Mouse (Mus musculus) heart, embryonic 12.5 days (tissue): ENCODE results near the gene Acsf2. TPM values are rescaled to one million over a fixed set of nuclear protein-coding genes. Genes with fewer than 3 reads are reported as not detected.

ENCODE experiments used
- ATAC-seq: fragments of 200-750 bp; cut with Nextera tagmentation; 2 replicates; pipeline ENCODE4 v1.8.0; 2017; ENCODE audit warnings: moderate TSS enrichment, moderate library complexity; ENCODE audit not compliant: insufficient number of reproducible peaks, low FRiP score
- H3K27ac ChIP-seq: fragments of 300-500 bp; sonication (generic); 2 replicates; pipeline ENCODE4 v1.5.1; 2016; ENCODE audit warnings: mild to moderate bottlenecking, moderate library complexity; ENCODE audit not compliant: poor library complexity, severe bottlenecking
- H3K27me3 ChIP-seq: fragments of 300-500 bp; sonication (generic); replicated peaks from 2 replicates; pipeline ENCODE4 v1.6.1; 2016; ENCODE audit warnings: mild to moderate bottlenecking, moderate library complexity
- H3K36me3 ChIP-seq: fragments of 300-500 bp; sonication (generic); 2 replicates; pipeline ENCODE4 v1.6.1; 2016; ENCODE audit warnings: mild to moderate bottlenecking, moderate library complexity
- H3K4me1 ChIP-seq: fragments of 300-500 bp; sonication (generic); replicated peaks from 2 replicates; pipeline ENCODE4 v1.6.1; 2016; ENCODE audit warnings: mild to moderate bottlenecking
- H3K4me2 ChIP-seq: fragments of 300-500 bp; sonication (generic); 2 replicates; pipeline ENCODE4 v1.6.1; 2016; ENCODE audit warnings: mild to moderate bottlenecking, moderate library complexity
- H3K4me3 ChIP-seq: fragments of 300-500 bp; sonication (generic); 2 replicates; pipeline ENCODE4 v1.5.1; 2016; ENCODE audit warnings: mild to moderate bottlenecking
- H3K9ac ChIP-seq: fragments of 300-500 bp; sonication (generic); 2 replicates; pipeline ENCODE4 v1.6.1; 2016; ENCODE audit warnings: mild to moderate bottlenecking, moderate library complexity
- H3K9me3 ChIP-seq: fragments of 300-500 bp; sonication (generic); replicated peaks from 2 replicates; pipeline ENCODE4 v1.6.1; 2016; ENCODE audit warnings: mild to moderate bottlenecking, moderate library complexity
- WGBS: fragments of 180-500 bp; shearing (Covaris S2); methylation state at CpG from one replicate; pipeline ENCODE4 v1.1.7; 2016; 5-methylcytosine and 5-hydroxymethylcytosine counted together
- polyA plus RNA-seq: library from polyadenylated mRNA; unstranded; fragments of >200 nt; fragmentation: Nextera tagmentation; extraction: Ambion mirVana; gene quantifications from 2 replicates; pipeline ENCODE4 v1.2.1, GENCODE M21; 2016

The Acsf2 gene
- polyA plus RNA-seq, 1 experiment from 2014 or later, result 4.3 TPM

GRCm38 (mm10) chr11:94566534-94566933, 35.1 kb downstream of the Acsf2 start:
- H3K27me3 ChIP-seq, result peaks cover 26% of the 10 kb centered on the region
- 0 out of 2 replicates have a peak, but pooled peaks cover 2% of the 10 kb centered on the region for H3K36me3 ChIP-seq
- no peak overlapping the region for H3K9ac ChIP-seq
- WGBS, result 49% methylated on average over 6 of the region's 6 CpGs
- H3K27ac ChIP-seq, result no peak overlapping the region
- no peak for ATAC-seq
- peaks cover 14% of the 10 kb centered on the region for H3K4me1 ChIP-seq
- H3K4me2 ChIP-seq, result no peak overlapping the region
- no peaks in the 10 kb centered on the region for H3K9me3 ChIP-seq
- no peak overlapping the region for H3K4me3 ChIP-seq

- peaks cover 26% of the 10 kb centered on the region for H3K27me3 ChIP-seq
- peak overlapping the region; percentile 29 for H3K4me3 ChIP-seq
- H3K9ac ChIP-seq, result peak overlapping the region; percentile 51
- no peak for ATAC-seq
- 16% methylated on average over 16 of the region's 16 CpGs for WGBS
- H3K36me3 ChIP-seq, result no peaks in the 10 kb centered on the region
- no peak overlapping the region for H3K27ac ChIP-seq
- peak overlapping the region; percentile 67 for H3K4me2 ChIP-seq
- peaks cover 14% of the 10 kb centered on the region for H3K4me1 ChIP-seq
- H3K9me3 ChIP-seq, result no peaks in the 10 kb centered on the region
Observed at GRCm38 (mm10) chr11:94565151-94565479, 36.6 kb downstream of the Acsf2 start.

DNA sequence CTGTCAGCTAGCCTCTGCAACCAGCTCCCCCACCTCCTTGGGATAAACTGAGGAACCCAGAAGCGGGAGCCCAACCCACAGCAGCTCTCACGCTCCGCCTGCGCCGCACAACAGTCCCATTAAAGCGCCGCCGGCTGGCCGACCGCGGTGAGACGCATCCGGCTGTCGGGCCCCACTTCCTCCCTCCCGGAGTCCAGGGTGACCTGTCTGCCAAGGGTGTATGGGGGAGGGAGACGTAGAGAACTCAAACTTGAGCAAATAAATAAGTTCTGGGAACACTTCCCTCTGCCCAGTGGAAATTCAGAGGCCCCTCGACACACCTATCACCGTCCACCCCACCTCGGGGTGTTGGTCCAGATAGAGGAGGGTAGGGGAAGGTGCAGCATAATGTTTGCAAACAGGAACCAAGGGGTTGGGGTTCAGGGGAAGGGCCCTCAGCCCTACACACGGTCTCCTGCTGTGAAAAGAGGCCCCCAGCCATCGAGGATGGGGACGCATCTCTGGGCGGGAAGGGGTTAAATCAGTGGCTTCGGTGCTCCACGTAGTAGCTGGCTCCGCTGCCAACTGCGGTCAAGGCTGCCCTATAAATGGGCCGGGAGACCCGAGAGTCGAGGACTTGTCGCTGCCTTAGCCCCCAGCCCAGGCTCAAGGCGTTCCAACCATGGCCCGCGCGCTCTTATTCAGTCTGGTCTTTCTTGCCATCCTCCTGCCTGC, 37.1 kb downstream of the Acsf2 start, which contains the start of gene Chad:
Gene Chad, plus strand, starts transcription at position 611 of the 714 bp plus-strand sequence.
- H3K27ac ChIP-seq, result no peak within 1 kb of the TSS
- no peaks in the 10 kb centered on the region for H3K9me3 ChIP-seq
- H3K4me1 ChIP-seq, result peaks cover 14% of the 10 kb centered on the region
- H3K36me3 ChIP-seq, result no peaks in the 10 kb centered on the region
- peak within 1 kb of the TSS; percentile 29 for H3K4me3 ChIP-seq
- H3K27me3 ChIP-seq, result peaks cover 26% of the 10 kb centered on the region
- peak within 1 kb of the TSS; percentile 67 for H3K4me2 ChIP-seq
- peak within 1 kb of the TSS; percentile 51 for H3K9ac ChIP-seq
- ATAC-seq, result peak; percentile 37; the same call in 1 of the 2 replicates
- WGBS, result 3% methylated on average over 35 of the region's 35 CpGs

DNA sequence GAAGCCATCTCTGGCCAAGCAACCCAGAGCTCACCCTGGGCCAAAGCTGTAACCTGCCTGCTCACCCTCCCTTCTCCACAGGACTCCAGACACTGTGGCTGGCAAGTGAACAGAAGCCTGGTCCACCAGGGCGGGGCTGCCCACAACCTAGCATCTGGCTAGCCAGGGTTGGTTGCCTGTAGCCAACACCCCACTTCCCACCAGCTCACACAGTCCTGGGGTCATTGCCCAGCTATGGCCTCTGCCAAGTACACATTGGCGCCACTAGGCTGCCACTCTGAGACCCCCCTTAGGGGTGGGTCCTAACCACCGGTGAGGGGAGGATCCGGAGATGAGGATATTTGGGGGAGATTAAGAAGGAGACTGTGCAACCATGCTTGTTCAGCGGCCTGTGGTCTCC, 37.9 kb downstream of the Acsf2 start:
- Histone ChIP-seq H3K27ac (no peak overlapping the region), H3K4me1 (peaks cover 14% of the 10 kb centered on the region), H3K36me3 (peaks cover 5% of the 10 kb centered on the region), H3K4me3 (peak overlapping the region; percentile 29), H3K27me3 (peaks cover 26% of the 10 kb centered on the region), H3K9me3 (no peaks in the 10 kb centered on the region), H3K9ac (peak overlapping the region; percentile 51; the same call in 1 of the 2 replicates), H3K4me2 (peak overlapping the region; percentile 67)
- 51% methylated on average over 5 of the region's 5 CpGs for WGBS
- ATAC-seq, result no peak

DNA sequence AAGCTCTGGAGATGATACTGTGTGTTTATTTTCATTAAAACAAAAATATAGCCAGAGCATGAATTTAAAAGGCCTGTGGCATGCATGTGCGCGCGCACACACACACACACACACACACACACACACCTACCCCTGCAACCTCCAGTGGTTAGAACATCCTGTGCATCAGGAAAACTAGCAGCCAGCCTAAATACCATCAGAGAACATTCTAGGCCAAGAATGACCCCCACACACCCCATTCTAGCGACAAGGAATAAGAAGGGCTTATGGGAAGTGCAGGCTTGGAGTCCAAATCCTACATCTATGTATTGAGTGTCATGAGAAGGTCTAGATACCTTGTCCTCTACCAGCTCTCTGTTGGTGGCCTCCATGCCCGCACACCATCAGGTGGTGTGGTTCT, 38.3 kb downstream of the Acsf2 start:
- Histone ChIP-seq H3K4me1 (peaks cover 14% of the 10 kb centered on the region), H3K4me2 (no peak overlapping the region), H3K9ac (no peak overlapping the region), H3K27me3 (peaks cover 26% of the 10 kb centered on the region), H3K36me3 (peaks cover 8% of the 10 kb centered on the region), H3K27ac (no peak overlapping the region), H3K9me3 (no peaks in the 10 kb centered on the region), H3K4me3 (no peak overlapping the region)
- ATAC-seq, result no peak
- 94% methylated on average over 5 of the region's 5 CpGs for WGBS

- 60% methylated on average over 3 of the region's 3 CpGs for WGBS
- Histone ChIP-seq H3K9me3 (no peaks in the 10 kb centered on the region), H3K9ac (no peak overlapping the region), H3K4me2 (no peak overlapping the region), H3K27ac (no peak overlapping the region), H3K27me3 (no peaks in the 10 kb centered on the region), H3K4me1 (no peaks in the 10 kb centered on the region), H3K4me3 (no peak overlapping the region), H3K36me3 (peaks cover 14% of the 10 kb centered on the region)
- ATAC-seq, result no peak
Observed at GRCm38 (mm10) chr11:94558226-94558625, 43.4 kb downstream of the Acsf2 start.

- no peak overlapping the region for H3K4me3 ChIP-seq
- peaks cover 3% of the 10 kb centered on the region for H3K36me3 ChIP-seq
- H3K27me3 ChIP-seq, result no peaks in the 10 kb centered on the region
- 86% methylated on average over 5 of the region's 5 CpGs for WGBS
- no peak overlapping the region for H3K9ac ChIP-seq
- peaks cover 11% of the 10 kb centered on the region for H3K4me1 ChIP-seq
- H3K4me2 ChIP-seq, result no peak overlapping the region
- H3K9me3 ChIP-seq, result 0 out of 2 replicates have a peak, but pooled peaks cover 3% of the 10 kb centered on the region
- H3K27ac ChIP-seq, result no peak overlapping the region
- no peak for ATAC-seq
Observed at GRCm38 (mm10) chr11:94550442-94550744, 51.3 kb downstream of the Acsf2 start.

GRCm38 (mm10) chr11:94549691-94550441, 51.8 kb downstream of the Acsf2 start:
- H3K4me2 ChIP-seq, result 0 out of 2 replicates have a peak overlapping the region, but pooled peaks have one; percentile 90
- no peaks in the 10 kb centered on the region for H3K27me3 ChIP-seq
- peaks cover 12% of the 10 kb centered on the region for H3K4me1 ChIP-seq
- no peak overlapping the region for H3K4me3 ChIP-seq
- 70% methylated on average over 10 of the region's 10 CpGs for WGBS
- H3K27ac ChIP-seq, result 0 out of 2 replicates have a peak overlapping the region, but pooled peaks have one; percentile 75
- 0 out of 2 replicates have a peak, but pooled peaks cover 3% of the 10 kb centered on the region for H3K9me3 ChIP-seq
- H3K9ac ChIP-seq, result 0 out of 2 replicates have a peak overlapping the region, but pooled peaks have one; percentile 7
- peaks cover 3% of the 10 kb centered on the region for H3K36me3 ChIP-seq
- no peak for ATAC-seq

GRCm38 (mm10) chr11:94548888-94549690, 52.6 kb downstream of the Acsf2 start, which contains the start of gene Rsad1:
TSS of gene Rsad1 (minus strand) at chr11:94549255.
- H3K4me1 ChIP-seq, result peaks cover 20% of the 10 kb centered on the region
- no peaks in the 10 kb centered on the region for H3K27me3 ChIP-seq
- peak; percentile 82 for ATAC-seq
- H3K4me2 ChIP-seq, result peak within 1 kb of the TSS; percentile 90
- 0 out of 2 replicates have a peak, but pooled peaks cover 3% of the 10 kb centered on the region for H3K9me3 ChIP-seq
- peak within 1 kb of the TSS; percentile 75 for H3K9ac ChIP-seq
- peaks cover 3% of the 10 kb centered on the region for H3K36me3 ChIP-seq
- WGBS, result 4% methylated on average over 48 of the region's 49 CpGs
- H3K27ac ChIP-seq, result peak within 1 kb of the TSS; percentile 75
- H3K4me3 ChIP-seq, result peak within 1 kb of the TSS; percentile 62

GRCm38 (mm10) chr11:94548041-94548784, 53.5 kb downstream of the Acsf2 start:
- peaks cover 20% of the 10 kb centered on the region for H3K4me1 ChIP-seq

More at GRCm38 (mm10) chr11:94548041-94548784, 53.5 kb downstream of the Acsf2 start:
- no peak; the same call in 1 of the 2 replicates for ATAC-seq
- peak overlapping the region; percentile 75 for H3K9ac ChIP-seq
- 0 out of 2 replicates have a peak, but pooled peaks cover 3% of the 10 kb centered on the region for H3K9me3 ChIP-seq
- peak overlapping the region; percentile 90 for H3K4me2 ChIP-seq
- H3K36me3 ChIP-seq, result peaks cover 5% of the 10 kb centered on the region
- no peaks in the 10 kb centered on the region for H3K27me3 ChIP-seq
- WGBS, result 12% methylated on average over 24 of the region's 24 CpGs
- H3K4me3 ChIP-seq, result peak overlapping the region; percentile 62
- H3K27ac ChIP-seq, result no peak overlapping the region
